Mouse (Mus musculus) spleen, adult 2 months (tissue): Measurements from ENCODE around the gene Cstf1. TPM values are rescaled to one million over a fixed set of nuclear protein-coding genes. Genes with fewer than 3 reads are reported as not detected.

ENCODE experiments used
- DNase-seq, 2 experiments: peaks; one replicate each; pipeline versions ENCODE4 v3.0.0 to v3.0.0-alpha.2; 2012 to 2021; ENCODE audit warnings: low spot score in 2 of 2, low read depth in 1 of 2
- H3K27ac ChIP-seq: fragments of 200-500 bp; 2 replicates; pipeline ENCODE4 v1.5.1; 2012; ENCODE audit warnings: low read length, inconsistent platforms; ENCODE audit not compliant: insufficient read depth
- H3K27me3 ChIP-seq: fragments of 200-500 bp; 2 replicates; pipeline ENCODE4 v1.6.1; 2012; ENCODE audit warnings: mild to moderate bottlenecking, moderate library complexity, low read length, inconsistent platforms; ENCODE audit not compliant: control insufficient read depth, insufficient read depth
- H3K36me3 ChIP-seq: fragments of 200-500 bp; 2 replicates; pipeline ENCODE4 v1.6.1; 2012; ENCODE audit warnings: mild to moderate bottlenecking, low read length, inconsistent platforms; ENCODE audit not compliant: control insufficient read depth, insufficient read depth
- H3K4me1 ChIP-seq: fragments of 200-500 bp; 2 replicates; pipeline ENCODE4 v1.6.1; 2011; ENCODE audit warnings: inconsistent platforms; ENCODE audit not compliant: control insufficient read depth, insufficient read depth, insufficient read length
- H3K4me3 ChIP-seq: fragments of 200-500 bp; 2 replicates; pipeline ENCODE4 v1.5.1; 2011; ENCODE audit warnings: mild to moderate bottlenecking, inconsistent platforms; ENCODE audit not compliant: insufficient read depth, insufficient read length; ENCODE audit errors: extremely low read depth
- CTCF ChIP-seq: fragments of 200-500 bp; IDR thresholded peaks from 2 replicates; pipeline ENCODE4 v1.5.1; 2011; ENCODE audit warnings: mild to moderate bottlenecking, inconsistent platforms; ENCODE audit not compliant: insufficient read depth, insufficient read length, insufficient replicate concordance; ENCODE audit errors: extremely low read depth
- POLR2A ChIP-seq: fragments of 200-500 bp; IDR thresholded peaks from 2 replicates; pipeline ENCODE4 v1.6.1; 2011; ENCODE audit warnings: low read depth, low read length, inconsistent platforms
- WGBS: fragments of 180-500 bp; shearing (Covaris S2); methylation state at CpG from one replicate; pipeline ENCODE4 v1.1.7; 2018; 5-methylcytosine and 5-hydroxymethylcytosine counted together
- polyA plus RNA-seq: library from polyadenylated mRNA; depleted of rRNA; stranded (reverse); fragments of >200 nt; gene quantifications from 2 replicates; pipeline ENCODE4 v1.2.3, GENCODE M21; 2012; rRNA removed

The Cstf1 gene
- polyA plus RNA-seq, 1 experiment: 26.0 TPM

- no peak for TF ChIP-seq POLR2A
- no peak for TF ChIP-seq CTCF
- H3K4me1 ChIP-seq: peaks cover 9% of the 10 kb centered on the region
- 90% methylated on average over 11 of the region's 11 CpGs for WGBS
- no peaks in the 10 kb centered on the region for H3K36me3 ChIP-seq
- no peak for DNase-seq
- no peak overlapping the region for H3K27ac ChIP-seq
- H3K4me3 ChIP-seq: no peak overlapping the region
- H3K27me3 ChIP-seq: no peaks in the 10 kb centered on the region
Observed at GRCm38 (mm10) chr2:172411091-172411490, 40.6 kb downstream of the Cstf1 start.

GRCm38 (mm10) chr2:172412454-172412853 is 42.0 kb downstream of the Cstf1 start:
- WGBS: 6% methylated on average over 9 of the region's 9 CpGs
- H3K4me1 ChIP-seq: peaks cover 9% of the 10 kb centered on the region
- H3K4me3 ChIP-seq: peak overlapping the region; percentile 53
- H3K27me3 ChIP-seq: no peaks in the 10 kb centered on the region
- TF ChIP-seq POLR2A (no peak), CTCF (no peak)
- H3K27ac ChIP-seq: no peak overlapping the region
- no peaks in the 10 kb centered on the region for H3K36me3 ChIP-seq
- DNase-seq: no peak

- H3K27ac ChIP-seq: no peak overlapping the region
- 42% methylated on average over 4 of the region's 4 CpGs for WGBS
- TF ChIP-seq CTCF (no peak), POLR2A (no peak)
- H3K36me3 ChIP-seq: no peaks in the 10 kb centered on the region
- no peak overlapping the region for H3K4me3 ChIP-seq
- peaks cover 6% of the 10 kb centered on the region for H3K4me1 ChIP-seq
- DNase-seq: no peak
- H3K27me3 ChIP-seq: no peaks in the 10 kb centered on the region
Observed at GRCm38 (mm10) chr2:172413273-172413672, 42.8 kb downstream of the Cstf1 start.

GRCm38 (mm10) chr2:172413894-172414293 is 43.4 kb downstream of the Cstf1 start:
- no peak overlapping the region for H3K27ac ChIP-seq
- H3K4me3 ChIP-seq: no peak overlapping the region
- DNase-seq: no peak
- no peak for TF ChIP-seq CTCF
- no peak for TF ChIP-seq POLR2A
- 69% methylated on average over 5 of the region's 5 CpGs for WGBS
- no peaks in the 10 kb centered on the region for H3K27me3 ChIP-seq
- H3K36me3 ChIP-seq: no peaks in the 10 kb centered on the region
- H3K4me1 ChIP-seq: peaks cover 6% of the 10 kb centered on the region

- Histone ChIP-seq H3K4me3 (no peak overlapping the region), H3K36me3 (no peaks in the 10 kb centered on the region), H3K27me3 (no peaks in the 10 kb centered on the region), H3K27ac (no peak overlapping the region), H3K4me1 (peaks cover 6% of the 10 kb centered on the region)
- TF ChIP-seq POLR2A: no peak
- no peak for TF ChIP-seq CTCF
- DNase-seq: no peak
- 69% methylated on average over 12 of the region's 12 CpGs for WGBS
Observed at GRCm38 (mm10) chr2:172416218-172416617, 45.7 kb downstream of the Cstf1 start.

- peaks cover 6% of the 10 kb centered on the region for H3K4me1 ChIP-seq
- no peaks in the 10 kb centered on the region for H3K36me3 ChIP-seq
Observed at GRCm38 (mm10) chr2:172416876-172417275, 46.4 kb downstream of the Cstf1 start.

GRCm38 (mm10) chr2:172418208-172418607 is 47.7 kb downstream of the Cstf1 start:
- Histone ChIP-seq H3K27me3 (no peaks in the 10 kb centered on the region), H3K4me3 (no peak overlapping the region), H3K4me1 (peaks cover 1% of the 10 kb centered on the region; the same call in 1 of the 2 replicates), H3K27ac (no peak overlapping the region), H3K36me3 (no peaks in the 10 kb centered on the region)
- 90% methylated on average over 5 of the region's 5 CpGs for WGBS
- DNase-seq: no peak
- TF ChIP-seq CTCF: no peak
- TF ChIP-seq POLR2A: no peak

More at GRCm38 (mm10) chr2:172416876-172417275, 46.4 kb downstream of the Cstf1 start:
- no peak overlapping the region for H3K27ac ChIP-seq
- no peaks in the 10 kb centered on the region for H3K27me3 ChIP-seq
- no peak overlapping the region for H3K4me3 ChIP-seq
- WGBS: 90% methylated on average over 5 of the region's 5 CpGs
- no peak for DNase-seq
- TF ChIP-seq POLR2A: no peak
- no peak for TF ChIP-seq CTCF

GRCm38 (mm10) chr2:172430609-172431008 is 60.1 kb downstream of the Cstf1 start:
- TF ChIP-seq POLR2A: no peak
- no peak for TF ChIP-seq CTCF
- no peaks in the 10 kb centered on the region for H3K27me3 ChIP-seq
- DNase-seq: no peak
- WGBS: 43% methylated on average over 1 of the region's 1 CpGs
- peaks cover 10% of the 10 kb centered on the region; the same call in 1 of the 2 replicates for H3K4me1 ChIP-seq
- H3K4me3 ChIP-seq: no peak overlapping the region
- H3K36me3 ChIP-seq: no peaks in the 10 kb centered on the region
- no peak overlapping the region for H3K27ac ChIP-seq

Other genes starting within 250 kb of the Cstf1 start
- not detected in 2 replicates for gene Mc3r, start 122.2 kb upstream of the Cstf1 start, polyA plus RNA-seq
- gene Fam210b, start 25.1 kb upstream of the Cstf1 start, polyA plus RNA-seq: 15.0 and 18.1 TPM in 2 replicates
- gene Aurka, start 146 bp upstream of the Cstf1 start, polyA plus RNA-seq: 8.1 and 10.0 TPM in 2 replicates
- gene Cass4, start 23.1 kb downstream of the Cstf1 start, polyA plus RNA-seq: 1.6 and 2.0 TPM in 2 replicates
- gene Rtf2, start 69.9 kb downstream of the Cstf1 start, polyA plus RNA-seq: 30.9 and 35.0 TPM in 2 replicates
- gene Gcnt7, start 87.9 kb downstream of the Cstf1 start, polyA plus RNA-seq: not detected in 2 replicates
- gene Fam209, start 101.8 kb downstream of the Cstf1 start, polyA plus RNA-seq: 0.21 TPM in 1 of 2 replicates, not detected in the other
- gene Tfap2c, start 178.9 kb downstream of the Cstf1 start, polyA plus RNA-seq: not detected in 2 replicates